Mouse (Mus musculus): Measurements from ENCODE around the gene Ss18l2.

The Ss18l2 gene

GRCm38 (mm10) chr9:121709898-121710583 lies at the start of gene Ss18l2:
Gene Ss18l2 (plus strand): TSS chr9:121710329.
- DNase-seq (ENCODE audit: low spot score in 2 of 2): peak; percentile 98

GRCm38 (mm10) chr9:121663467-121663866 lies 46.7 kb upstream of the Ss18l2 start:
- DNase-seq (ENCODE audit: low spot score in 2 of 2): no peak

- no peak for DNase-seq (ENCODE audit: low spot score in 2 of 2)
Observed at GRCm38 (mm10) chr9:121664104-121664503, 46.0 kb upstream of the Ss18l2 start.

- DNase-seq (ENCODE audit: low spot score in 2 of 2): no peak
Observed at GRCm38 (mm10) chr9:121666957-121667630, 43.0 kb upstream of the Ss18l2 start.

- DNase-seq (ENCODE audit: low spot score in 2 of 2): no peak
Observed at GRCm38 (mm10) chr9:121667822-121668221, 42.3 kb upstream of the Ss18l2 start.

GRCm38 (mm10) chr9:121669348-121669791 lies 40.8 kb upstream of the Ss18l2 start:
- peak; percentile 30 to 42 for DNase-seq (ENCODE audit: low spot score in 2 of 2)

- DNase-seq (ENCODE audit: low spot score in 2 of 2): peak; percentile 47 to 55
Observed at GRCm38 (mm10) chr9:121671300-121671699, 38.8 kb upstream of the Ss18l2 start.

GRCm38 (mm10) chr9:121672311-121672710 lies 37.8 kb upstream of the Ss18l2 start:
- peak; percentile 68 to 73 for DNase-seq (ENCODE audit: low spot score in 2 of 2)

GRCm38 (mm10) chr9:121673716-121674115 lies 36.4 kb upstream of the Ss18l2 start:
- no peak for DNase-seq (ENCODE audit: low spot score in 2 of 2)

- no peak for DNase-seq (ENCODE audit: low spot score in 2 of 2)
Observed at GRCm38 (mm10) chr9:121675011-121675410, 35.1 kb upstream of the Ss18l2 start.

- no peak for DNase-seq (ENCODE audit: low spot score in 2 of 2)
Observed at GRCm38 (mm10) chr9:121675556-121675955, 34.6 kb upstream of the Ss18l2 start.

GRCm38 (mm10) chr9:121677069-121677468 lies 33.1 kb upstream of the Ss18l2 start:
- DNase-seq (ENCODE audit: low spot score in 2 of 2): no peak

GRCm38 (mm10) chr9:121677476-121677875 lies 32.7 kb upstream of the Ss18l2 start:
- no peak for DNase-seq (ENCODE audit: low spot score in 2 of 2)

GRCm38 (mm10) chr9:121679549-121679948 lies 30.6 kb upstream of the Ss18l2 start:
- peak in 1 of 2 experiments; percentile 43 for DNase-seq (ENCODE audit: low spot score in 2 of 2)

GRCm38 (mm10) chr9:121681191-121681590 lies 28.9 kb upstream of the Ss18l2 start:
- DNase-seq (ENCODE audit: low spot score in 2 of 2): no peak

GRCm38 (mm10) chr9:121682037-121682680 lies 28.0 kb upstream of the Ss18l2 start:
- no peak for DNase-seq (ENCODE audit: low spot score in 2 of 2)

- no peak for DNase-seq (ENCODE audit: low spot score in 2 of 2)
Observed at GRCm38 (mm10) chr9:121684702-121685101, 25.4 kb upstream of the Ss18l2 start.

- no peak for DNase-seq (ENCODE audit: low spot score in 2 of 2)
Observed at GRCm38 (mm10) chr9:121690200-121690651, 19.9 kb upstream of the Ss18l2 start.

- DNase-seq (ENCODE audit: low spot score in 2 of 2): no peak
Observed at GRCm38 (mm10) chr9:121690734-121691133, 19.4 kb upstream of the Ss18l2 start.

- no peak for DNase-seq (ENCODE audit: low spot score in 2 of 2)
Observed at GRCm38 (mm10) chr9:121694736-121695135, 15.4 kb upstream of the Ss18l2 start.

- no peak for DNase-seq (ENCODE audit: low spot score in 2 of 2)
Observed at GRCm38 (mm10) chr9:121696626-121697025, 13.5 kb upstream of the Ss18l2 start.

All from heart, adult 9 months (tissue).